Mouse (Mus musculus): Measurements from ENCODE around the gene Sirt4. TPM values are rescaled to one million over a fixed set of nuclear protein-coding genes. Genes with fewer than 3 reads are reported as not detected.
"Not testable (repeated sequence)": the region's sequence is repeated elsewhere in the genome, so short reads cannot be mapped to it uniquely, and the experiment has no call there.

Gene Sirt4
- polyA plus RNA-seq, 1 experiment from 2014 or later = 19.2 TPM

DNA sequence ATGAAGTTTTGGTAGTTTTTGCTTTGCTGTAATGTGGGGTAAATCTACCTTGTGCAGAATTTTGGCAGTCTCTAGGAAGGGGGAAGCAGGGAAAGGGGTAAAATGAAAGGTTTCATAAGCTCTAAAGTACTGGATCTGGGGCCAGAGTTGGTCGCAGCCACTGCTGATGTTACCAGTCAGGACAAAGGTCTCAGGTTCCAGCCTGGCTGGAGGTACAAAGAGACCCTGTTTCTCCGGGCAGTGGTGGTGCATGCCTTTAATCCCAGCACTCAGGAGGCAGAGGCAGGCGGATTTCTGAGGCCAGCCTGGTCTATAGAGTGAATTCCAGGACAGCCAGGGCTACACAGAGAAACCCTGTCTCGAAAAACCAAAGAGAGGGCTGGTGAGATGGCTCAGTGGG is 21.1 kb upstream of the Sirt4 start:
- H3K4me3 ChIP-seq (ENCODE audit: low read depth, low read length); H3K9ac ChIP-seq (ENCODE audit: low read length): not testable (repeated sequence)
- WGBS = 67% methylated on average over 4 of the region's 4 CpGs

DNA sequence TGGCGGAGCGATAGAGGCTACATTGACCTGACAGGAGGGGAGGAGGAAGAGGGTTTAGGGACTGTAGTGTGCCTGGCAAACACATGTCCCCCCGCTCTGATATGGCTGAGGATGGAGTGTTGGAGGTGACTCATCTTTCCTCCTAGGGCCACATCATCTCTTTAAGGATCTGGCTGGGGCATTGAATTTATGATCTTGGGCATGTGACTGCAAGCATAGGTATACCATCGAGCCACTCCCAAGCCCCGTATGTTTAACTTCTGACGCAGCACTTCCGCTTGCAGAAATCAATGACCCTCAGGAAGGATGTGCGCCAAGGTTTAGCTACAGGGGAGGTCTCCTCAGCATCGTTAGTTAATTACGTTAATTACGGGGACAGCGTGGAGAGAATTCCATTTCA is 18.5 kb upstream of the Sirt4 start:
- H3K9ac ChIP-seq (ENCODE audit: low read length) = no peak overlapping the region
- no peak overlapping the region for H3K4me3 ChIP-seq (ENCODE audit: low read depth, low read length)
- peaks cover 8% of the 10 kb centered on the region for H3K4me1 ChIP-seq (ENCODE audit: control insufficient read depth, insufficient read depth, low read length)
- H3K9me3 ChIP-seq (ENCODE audit: control insufficient read depth, low read length) = no peaks in the 10 kb centered on the region; the same call in 1 of the 2 replicates
- H3K4me2 ChIP-seq (ENCODE audit: low read depth, severe bottlenecking) = no peak overlapping the region
- H3K36me3 ChIP-seq (ENCODE audit: control insufficient read depth, insufficient read depth, low read length) = no peaks in the 10 kb centered on the region
- no peaks in the 10 kb centered on the region for H3K27me3 ChIP-seq (ENCODE audit: control insufficient read depth, insufficient read depth, low read length)
- no peak for DNase-seq (ENCODE audit: low spot score)
- ATAC-seq (ENCODE audit: insufficient number of reproducible peaks, low FRiP score, low TSS enrichment, low read depth) = no peak
- H3K27ac ChIP-seq (replicated peaks; ENCODE audit: low read depth, low read length) = no peak overlapping the region
- 68% methylated on average over 12 of the region's 12 CpGs for WGBS

More for the DNA sequence above, 21.1 kb upstream of the Sirt4 start:
- H3K4me2 ChIP-seq (ENCODE audit: low read depth, severe bottlenecking); ATAC-seq (ENCODE audit: insufficient number of reproducible peaks, low FRiP score, low TSS enrichment, low read depth); H3K9me3 ChIP-seq (ENCODE audit: control insufficient read depth, low read length); H3K27ac ChIP-seq (replicated peaks; ENCODE audit: low read depth, low read length); H3K36me3 ChIP-seq (ENCODE audit: control insufficient read depth, insufficient read depth, low read length); DNase-seq (ENCODE audit: low spot score); H3K27me3 ChIP-seq (ENCODE audit: control insufficient read depth, insufficient read depth, low read length): not testable (repeated sequence)
- H3K4me1 ChIP-seq (ENCODE audit: control insufficient read depth, insufficient read depth, low read length) = peaks cover 19% of the 10 kb centered on the region

DNA sequence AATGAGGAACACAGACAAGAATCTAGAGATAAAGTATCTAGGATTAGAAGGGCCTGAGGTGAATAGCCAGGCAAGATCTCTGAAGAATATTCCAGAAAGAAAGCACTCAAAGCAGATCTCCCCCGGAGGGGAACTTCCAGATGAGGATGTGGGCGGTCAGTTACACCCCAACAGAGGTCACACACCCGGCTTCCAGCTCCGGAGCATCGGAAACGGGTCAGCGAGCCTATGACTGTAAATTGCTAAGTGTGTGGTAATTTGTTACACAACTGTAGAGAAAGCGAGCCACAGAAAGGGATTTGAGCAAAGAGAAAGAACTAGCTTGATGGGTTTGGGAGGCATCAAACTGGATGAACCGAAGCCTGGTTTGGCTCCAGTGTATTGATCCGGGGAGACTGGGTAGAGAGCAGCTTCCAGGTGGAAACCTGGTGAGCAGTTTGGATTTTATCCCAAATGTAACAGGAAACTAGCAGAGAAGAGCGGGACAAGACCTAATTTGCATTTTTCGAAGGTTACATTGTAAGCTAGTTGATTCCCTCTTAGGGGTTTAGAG is 15.9 kb upstream of the Sirt4 start:
- H3K9me3 ChIP-seq (ENCODE audit: control insufficient read depth, low read length) = no peaks in the 10 kb centered on the region; the same call in 1 of the 2 replicates
- no peaks in the 10 kb centered on the region for H3K36me3 ChIP-seq (ENCODE audit: control insufficient read depth, insufficient read depth, low read length)
- DNase-seq (ENCODE audit: low spot score) (no peak), ATAC-seq (ENCODE audit: insufficient number of reproducible peaks, low FRiP score, low TSS enrichment, low read depth) (no peak)
- H3K4me3 ChIP-seq (ENCODE audit: low read depth, low read length) = no peak overlapping the region
- H3K27me3 ChIP-seq (ENCODE audit: control insufficient read depth, insufficient read depth, low read length) = no peaks in the 10 kb centered on the region
- no peak overlapping the region for H3K9ac ChIP-seq (ENCODE audit: low read length)
- no peak overlapping the region for H3K27ac ChIP-seq (replicated peaks; ENCODE audit: low read depth, low read length)
- 83% methylated on average over 12 of the region's 12 CpGs for WGBS
- H3K4me1 ChIP-seq (ENCODE audit: control insufficient read depth, insufficient read depth, low read length) = no peaks in the 10 kb centered on the region
- no peak overlapping the region for H3K4me2 ChIP-seq (ENCODE audit: low read depth, severe bottlenecking)

DNA sequence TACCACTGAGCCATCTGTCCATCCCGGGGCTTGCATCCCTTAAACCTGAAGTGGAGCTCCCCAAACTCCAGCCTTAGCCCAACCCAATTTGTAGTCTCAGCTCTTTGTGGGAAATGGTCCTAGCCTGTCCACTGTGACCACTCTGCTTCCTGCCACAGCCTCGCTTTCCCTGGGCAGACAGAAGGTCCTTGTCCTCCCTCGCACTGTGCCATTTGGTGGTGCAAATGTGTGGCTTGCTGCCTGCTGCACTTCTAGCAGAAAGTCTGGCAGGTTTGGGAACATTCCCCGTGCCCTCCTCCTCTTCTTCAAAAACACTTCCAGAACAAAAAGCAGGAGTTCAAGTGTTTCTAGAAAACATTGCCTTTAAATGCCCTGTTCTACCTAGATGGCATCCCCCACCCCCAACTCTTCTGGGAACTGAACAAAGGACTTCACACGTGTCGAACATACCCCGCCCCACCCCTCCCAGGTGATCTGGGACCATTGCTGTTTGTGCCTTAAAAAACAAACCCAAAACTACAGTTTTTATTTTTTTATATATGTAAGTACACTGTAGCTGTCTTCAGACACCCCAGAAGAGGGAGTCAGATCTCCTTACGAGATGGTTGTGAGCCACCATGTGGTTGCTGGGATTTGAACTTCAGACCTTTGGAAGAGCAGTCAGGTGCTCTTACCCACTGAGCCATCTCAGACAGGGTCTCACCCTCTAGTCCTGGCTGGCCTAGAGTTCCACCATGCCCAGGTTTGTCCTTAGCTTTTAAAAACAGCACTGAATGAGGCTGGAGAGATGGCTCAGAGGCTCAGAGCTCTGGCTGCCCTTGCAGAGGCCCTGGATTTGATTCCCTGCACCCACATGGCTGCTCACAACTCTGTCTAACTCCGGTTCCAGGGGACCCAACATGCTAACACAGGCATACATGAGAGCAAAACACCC is 14.0 kb upstream of the Sirt4 start:
- WGBS = 49% methylated on average over 9 of the region's 9 CpGs
- ATAC-seq (ENCODE audit: insufficient number of reproducible peaks, low FRiP score, low TSS enrichment, low read depth) = no peak

DNA sequence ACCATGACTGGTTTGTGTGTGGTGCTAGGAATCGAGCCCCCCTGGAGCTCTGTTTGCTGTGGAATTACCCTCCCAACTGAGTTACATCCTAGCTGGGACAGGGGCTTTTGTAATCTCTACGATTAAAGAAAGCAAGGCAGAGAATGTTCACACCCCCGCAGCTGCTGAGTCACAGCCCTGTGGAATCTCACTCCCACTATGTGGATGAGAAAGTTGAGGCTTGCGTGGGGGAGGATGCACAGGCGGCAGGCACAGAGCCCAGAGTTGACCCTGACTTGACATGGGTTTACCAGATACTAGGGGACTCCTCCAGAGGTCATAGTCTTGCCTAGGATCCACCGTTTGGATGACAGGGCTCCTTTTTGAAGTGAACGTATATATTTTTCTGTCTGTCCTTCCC is 12.5 kb upstream of the Sirt4 start:
- H3K4me1 ChIP-seq (ENCODE audit: control insufficient read depth, insufficient read depth, low read length) = no peaks in the 10 kb centered on the region

More for the DNA sequence above, 14.0 kb upstream of the Sirt4 start:
- Histone ChIP-seq H3K9ac (ENCODE audit: low read length) (no peak overlapping the region; the same call in 1 of the 2 replicates), H3K36me3 (ENCODE audit: control insufficient read depth, insufficient read depth, low read length) (no peaks in the 10 kb centered on the region), H3K27ac (replicated peaks; ENCODE audit: low read depth, low read length) (no peak overlapping the region), H3K9me3 (ENCODE audit: control insufficient read depth, low read length) (no peaks in the 10 kb centered on the region; the same call in 1 of the 2 replicates), H3K4me1 (ENCODE audit: control insufficient read depth, insufficient read depth, low read length) (no peaks in the 10 kb centered on the region), H3K27me3 (ENCODE audit: control insufficient read depth, insufficient read depth, low read length) (no peaks in the 10 kb centered on the region), H3K4me3 (ENCODE audit: low read depth, low read length) (no peak overlapping the region), H3K4me2 (ENCODE audit: low read depth, severe bottlenecking) (no peak overlapping the region)
- DNase-seq (ENCODE audit: low spot score) = no peak

DNA sequence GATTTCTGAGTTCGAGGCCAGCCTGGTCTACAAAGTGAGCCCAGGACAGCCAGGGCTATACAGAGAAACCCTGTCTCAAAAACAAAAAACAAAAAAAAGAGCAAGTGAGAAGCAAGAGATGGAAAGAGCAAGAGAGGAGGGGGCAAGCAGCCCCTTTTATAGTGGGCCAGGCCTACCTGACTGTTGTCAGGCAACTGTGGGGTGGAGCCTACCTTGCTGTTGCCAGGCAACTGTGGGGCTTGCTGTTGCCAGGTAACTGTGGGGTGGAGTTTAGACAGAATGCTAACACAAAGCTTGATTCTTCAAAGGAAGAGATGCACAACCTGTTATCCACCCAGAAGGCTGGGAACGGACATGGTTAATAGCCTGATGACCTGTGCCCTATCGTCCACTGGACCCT is 11.1 kb upstream of the Sirt4 start:
- not testable (repeated sequence) for H3K4me1 ChIP-seq (ENCODE audit: control insufficient read depth, insufficient read depth, low read length); H3K9me3 ChIP-seq (ENCODE audit: control insufficient read depth, low read length); H3K36me3 ChIP-seq (ENCODE audit: control insufficient read depth, insufficient read depth, low read length); H3K4me3 ChIP-seq (ENCODE audit: low read depth, low read length); H3K4me2 ChIP-seq (ENCODE audit: low read depth, severe bottlenecking); H3K27me3 ChIP-seq (ENCODE audit: control insufficient read depth, insufficient read depth, low read length); DNase-seq (ENCODE audit: low spot score); H3K9ac ChIP-seq (ENCODE audit: low read length); H3K27ac ChIP-seq (replicated peaks; ENCODE audit: low read depth, low read length); ATAC-seq (ENCODE audit: insufficient number of reproducible peaks, low FRiP score, low TSS enrichment, low read depth)
- WGBS = 84% methylated on average over 3 of the region's 3 CpGs

More for the DNA sequence above, 12.5 kb upstream of the Sirt4 start:
- Histone ChIP-seq H3K9me3 (ENCODE audit: control insufficient read depth, low read length) (no peaks in the 10 kb centered on the region; the same call in 1 of the 2 replicates), H3K27me3 (ENCODE audit: control insufficient read depth, insufficient read depth, low read length) (no peaks in the 10 kb centered on the region), H3K4me2 (ENCODE audit: low read depth, severe bottlenecking) (no peak overlapping the region), H3K36me3 (ENCODE audit: control insufficient read depth, insufficient read depth, low read length) (no peaks in the 10 kb centered on the region), H3K27ac (replicated peaks; ENCODE audit: low read depth, low read length) (no peak overlapping the region), H3K4me3 (ENCODE audit: low read depth, low read length) (no peak overlapping the region), H3K9ac (ENCODE audit: low read length) (no peak overlapping the region)
- no peak for DNase-seq (ENCODE audit: low spot score)
- ATAC-seq (ENCODE audit: insufficient number of reproducible peaks, low FRiP score, low TSS enrichment, low read depth) = no peak
- WGBS = 86% methylated on average over 7 of the region's 7 CpGs

DNA sequence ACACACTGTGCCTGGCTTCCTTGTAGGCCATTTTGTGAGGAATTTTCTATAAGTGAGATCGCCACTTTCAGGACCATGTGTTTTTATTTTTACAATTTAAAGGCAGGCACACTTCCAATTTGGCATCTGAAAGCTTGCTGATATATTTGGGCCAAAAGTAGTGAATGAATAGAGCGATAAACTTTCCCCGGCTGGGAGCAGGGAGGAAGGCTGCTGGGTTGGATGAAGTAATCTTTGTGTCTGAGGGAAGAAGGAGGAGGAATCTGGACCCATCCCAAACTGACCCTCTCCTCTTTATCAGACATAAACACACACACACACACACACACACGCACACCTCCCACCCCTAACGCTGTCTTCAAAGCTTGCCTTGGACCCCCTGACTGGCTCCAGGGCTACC is 8.9 kb upstream of the Sirt4 start:
- peaks cover 4% of the 10 kb centered on the region; the same call in 1 of the 2 replicates for H3K4me1 ChIP-seq (ENCODE audit: control insufficient read depth, insufficient read depth, low read length)
- ATAC-seq (ENCODE audit: insufficient number of reproducible peaks, low FRiP score, low TSS enrichment, low read depth) (no peak), DNase-seq (ENCODE audit: low spot score) (no peak)
- H3K4me3 ChIP-seq (ENCODE audit: low read depth, low read length) = no peak overlapping the region
- H3K9me3 ChIP-seq (ENCODE audit: control insufficient read depth, low read length) = no peaks in the 10 kb centered on the region
- no peak overlapping the region for H3K9ac ChIP-seq (ENCODE audit: low read length)
- no peaks in the 10 kb centered on the region for H3K27me3 ChIP-seq (ENCODE audit: control insufficient read depth, insufficient read depth, low read length)
- H3K36me3 ChIP-seq (ENCODE audit: control insufficient read depth, insufficient read depth, low read length) = no peaks in the 10 kb centered on the region
- no peak overlapping the region for H3K27ac ChIP-seq (replicated peaks; ENCODE audit: low read depth, low read length)
- H3K4me2 ChIP-seq (ENCODE audit: low read depth, severe bottlenecking) = no peak overlapping the region
- 60% methylated on average over 5 of the region's 5 CpGs for WGBS

DNA sequence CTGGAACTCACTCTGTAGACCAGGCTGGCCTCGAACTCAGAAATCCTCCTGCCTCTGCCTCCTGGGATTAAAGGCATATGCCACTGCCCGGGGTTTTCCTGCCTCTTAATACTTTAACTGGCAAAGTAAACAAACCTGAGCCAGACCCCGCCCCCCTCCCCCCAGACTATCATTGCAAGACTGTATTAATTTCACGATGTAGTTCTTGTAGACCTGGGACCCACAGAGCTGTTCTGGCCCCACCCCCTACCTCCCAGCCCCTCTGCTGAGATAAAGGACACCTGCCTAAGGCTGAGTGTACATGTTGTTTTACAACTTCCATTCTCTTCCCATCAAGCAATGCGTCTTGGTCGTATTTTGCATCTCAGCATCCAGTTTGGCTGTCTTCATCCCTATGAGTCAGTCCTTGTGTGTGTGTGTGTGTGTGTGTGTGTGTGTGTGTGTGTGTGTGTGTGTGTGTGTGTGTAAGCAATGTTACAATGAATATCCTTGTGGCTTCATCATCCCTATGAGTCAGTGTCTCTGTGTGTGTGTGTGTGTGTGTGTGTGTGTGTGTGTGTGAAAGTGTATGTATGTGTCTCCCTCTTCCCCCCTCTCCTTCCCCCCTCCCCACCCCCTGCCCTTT is 8.3 kb upstream of the Sirt4 start:
- H3K4me1 ChIP-seq (ENCODE audit: control insufficient read depth, insufficient read depth, low read length) = peaks cover 4% of the 10 kb centered on the region; the same call in 1 of the 2 replicates
- no peaks in the 10 kb centered on the region for H3K9me3 ChIP-seq (ENCODE audit: control insufficient read depth, low read length)
- H3K36me3 ChIP-seq (ENCODE audit: control insufficient read depth, insufficient read depth, low read length) = no peaks in the 10 kb centered on the region
- no peak for ATAC-seq (ENCODE audit: insufficient number of reproducible peaks, low FRiP score, low TSS enrichment, low read depth)
- no peak overlapping the region for H3K27ac ChIP-seq (replicated peaks; ENCODE audit: low read depth, low read length)
- no peak overlapping the region for H3K4me3 ChIP-seq (ENCODE audit: low read depth, low read length)
- no peak for DNase-seq (ENCODE audit: low spot score)
- H3K27me3 ChIP-seq (ENCODE audit: control insufficient read depth, insufficient read depth, low read length) = no peaks in the 10 kb centered on the region
- H3K9ac ChIP-seq (ENCODE audit: low read length) = no peak overlapping the region
- 77% methylated on average over 6 of the region's 6 CpGs for WGBS
- H3K4me2 ChIP-seq (ENCODE audit: low read depth, severe bottlenecking) = no peak overlapping the region
